ENCODE assay signal across 9 mouse cellular contexts in genomic region chr1:58700580-58701162, GRCm38 (mm10). TPM values are rescaled to one million over a fixed set of nuclear protein-coding genes. Genes with fewer than 3 reads are reported as not detected.
"Had no signal": no experiment of that assay in that cellular context is flagged by ENCODE, and none has a peak within 500 bp of the region (broad histone marks: within the 10 kb centered on the region; RNA-seq: fewer than 3 reads in every experiment).

No protein-coding gene starts in this region.

RNA-seq across cellular contexts. Expression of gene Als2cr12, which starts 4.9 kb away (rescaled TPM):
- total RNA-seq: megakaryocyte-erythroid progenitor cell, adult 5-6 weeks had no signal
- polyA plus RNA-seq: liver, embryonic 16.5 days; lung, embryonic 14.5 days; lung, embryonic 16.5 days; midbrain, embryonic 10.5 days; midbrain, embryonic 12.5 days; midbrain, embryonic 14.5 days; midbrain, embryonic 16.5 days; neural tube, embryonic 12.5 days had no signal
